9 mouse cellular contexts compared by ENCODE assay signal in the genomic region with DNA sequence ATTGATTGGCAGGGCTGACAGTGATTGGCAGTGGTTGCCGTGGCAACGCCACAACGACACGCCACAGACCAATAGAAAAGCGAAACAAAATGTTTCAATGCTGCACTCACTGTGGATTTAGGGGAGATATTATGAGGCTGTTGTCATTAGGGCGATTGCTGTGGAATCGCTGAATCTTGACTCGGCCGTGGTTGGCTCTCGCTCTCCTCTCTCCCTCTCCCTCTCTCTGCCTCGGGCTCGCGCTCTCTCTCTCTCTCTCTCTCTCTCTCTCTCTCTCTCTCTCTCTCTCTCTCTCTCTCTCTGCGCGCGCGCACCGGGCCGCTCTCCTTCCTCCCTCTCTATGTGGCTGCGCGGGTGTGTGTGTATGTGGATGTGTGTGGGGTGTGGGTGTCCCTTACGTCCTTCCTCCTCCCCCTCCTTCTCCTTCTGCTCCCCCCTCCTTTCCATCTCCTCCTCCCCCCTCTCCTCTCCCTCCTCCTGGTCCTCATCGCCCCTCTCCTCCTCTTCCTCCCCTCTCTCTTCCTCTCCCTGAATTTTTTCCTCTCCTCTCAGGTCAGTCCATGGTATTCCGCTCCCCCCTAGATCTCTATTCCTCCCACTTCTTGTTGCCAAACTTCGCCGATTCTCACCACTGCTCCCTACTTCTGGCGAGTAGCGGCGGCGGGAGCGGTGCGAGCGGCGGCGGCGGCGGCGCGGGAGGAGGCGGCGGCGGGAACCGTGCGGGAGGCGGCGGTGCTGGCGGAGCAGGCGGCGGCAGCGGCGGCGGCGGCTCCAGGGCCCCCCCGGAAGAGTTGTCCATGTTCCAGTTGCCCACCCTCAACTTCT. TPM values are rescaled to one million over a fixed set of nuclear protein-coding genes. Genes with fewer than 3 reads are reported as not detected.
DNase-seq lines count a peak whose midpoint lies in the region; ATAC-seq lines count a peak whose summit lies in the region.
"Had no signal": no experiment of that assay in that cellular context is flagged by ENCODE, and none has a peak within 500 bp of the region (broad histone marks: within the 10 kb centered on the region; RNA-seq: fewer than 3 reads in every experiment).

No protein-coding gene starts in this region.

- H3K27me3 ChIP-seq in embryonic facial prominence, embryonic 11.5 days (ENCODE audit: control insufficient read depth, insufficient read depth, low read length), result peaks cover 72% of the 10 kb centered on the region
- peaks cover 100% of the 10 kb centered on the region for H3K27me3 ChIP-seq in limb, embryonic 10.5 days (ENCODE audit: low read depth, poor library complexity, severe bottlenecking)

- 0 out of 2 replicates have a peak, but pooled peaks cover 4% of the 10 kb centered on the region for H3K4me1 ChIP-seq in embryonic facial prominence, embryonic 11.5 days (ENCODE audit: control insufficient read depth, insufficient read depth, low read length)
- H3K4me1 ChIP-seq in limb, embryonic 10.5 days, result peaks cover 46% of the 10 kb centered on the region

- no peaks in the 10 kb centered on the region for H3K9me3 ChIP-seq in embryonic facial prominence, embryonic 11.5 days (replicated peaks; ENCODE audit: control insufficient read depth, low read length)
- H3K9me3 ChIP-seq in limb, embryonic 10.5 days (replicated peaks), result no peaks in the 10 kb centered on the region

- peak overlapping the region; percentile 48 for H3K4me2 ChIP-seq in embryonic facial prominence, embryonic 11.5 days (ENCODE audit: low read depth, low read length)

- H3K9ac ChIP-seq in embryonic facial prominence, embryonic 11.5 days (replicated peaks; ENCODE audit: low read length), result peak overlapping the region; percentile 69

- peak; percentile 18; the same call in 1 of the 2 replicates for ATAC-seq in embryonic facial prominence, embryonic 11.5 days (replicated peaks; ENCODE audit: insufficient number of reproducible peaks, low FRiP score, low TSS enrichment, low read depth)

- peak; percentile 43 for DNase-seq in layer of hippocampus, adult 9-11 months
- DNase-seq in layer of hippocampus, postnatal 25 days (ENCODE audit: extremely low spot score in 1 of 2, low spot score in 1 of 2), result no peak
- peak; percentile 72 for DNase-seq in embryonic facial prominence, embryonic 11.5 days (ENCODE audit: low spot score)
- peak; percentile 57 for DNase-seq in limb, embryonic 10.5 days (ENCODE audit: low spot score)
- DNase-seq in retina, postnatal 1 day, result peak; percentile 98
- no peak for DNase-seq in frontal cortex, postnatal 25 days (ENCODE audit: low spot score in 2 of 2)
- DNase-seq in urinary bladder, adult 2 months (ENCODE audit: low spot score), result no peak
- DNase-seq in kidney, postnatal 4 days, result no peak
- DNase-seq: thymus, postnatal 36 days had no signal

- H3K4me3 ChIP-seq in embryonic facial prominence, embryonic 11.5 days (ENCODE audit: low read depth, low read length), result peak overlapping the region; percentile 41
- peak overlapping the region; percentile 42 for H3K4me3 ChIP-seq in limb, embryonic 10.5 days

- peak overlapping the region; percentile 82 for H3K27ac ChIP-seq in embryonic facial prominence, embryonic 11.5 days (replicated peaks; ENCODE audit: low read depth, low read length)
- no peak overlapping the region for H3K27ac ChIP-seq in limb, embryonic 10.5 days

- WGBS in embryonic facial prominence, embryonic 11.5 days, result under 1% methylated on average over 50 of the region's 54 CpGs
- WGBS in limb, embryonic 10.5 days, result 3% methylated on average over 54 of the region's 54 CpGs

- H3K36me3 ChIP-seq in embryonic facial prominence, embryonic 11.5 days (replicated peaks; ENCODE audit: control insufficient read depth, insufficient read depth, low read depth, low read length), result no peaks in the 10 kb centered on the region
- no peaks in the 10 kb centered on the region for H3K36me3 ChIP-seq in limb, embryonic 10.5 days

RNA-seq across cellular contexts. Expression of gene Six3, which starts 7.5 kb away (rescaled TPM):
- under 1 TPM in 1 of 2 experiments, not detected in 1; 0.25 TPM for total RNA-seq in layer of hippocampus, postnatal 25 days (2021)
- polyA plus RNA-seq in embryonic facial prominence, embryonic 11.5 days (2014; fragmentation: Nextera tagmentation; extraction: Ambion mirVana), result 9.5 and 10.5 TPM in 2 replicates
- polyA plus RNA-seq in limb, embryonic 10.5 days (2016; fragmentation: Nextera tagmentation; extraction: Ambion mirVana), result not detected in 2 replicates
- polyA plus RNA-seq in urinary bladder, adult 2 months (2012; rRNA removed), result not detected in 2 replicates

Comparison
In these comparisons a context has a peak if more than half of its experiments do, and no peak if none do; other contexts are left out.
1. DNase-seq: peak in layer of hippocampus, adult 9-11 months (single experiment), embryonic facial prominence, embryonic 11.5 days (single experiment), limb, embryonic 10.5 days (single experiment) and retina, postnatal 1 day (single experiment); none in layer of hippocampus, postnatal 25 days (0 of 2), frontal cortex, postnatal 25 days (0 of 2), urinary bladder, adult 2 months (single experiment) and kidney, postnatal 4 days (0 of 2).
2. RNA of gene Six3, which starts 7.5 kb away (polyA plus RNA-seq): 9.5 to 10.5 TPM in embryonic facial prominence, embryonic 11.5 days; not detected in limb, embryonic 10.5 days and not detected in urinary bladder, adult 2 months; every median in the first group is over 10 times any median in the second.